Mouse (Mus musculus): ENCODE data around the gene Prelp.

DNA sequence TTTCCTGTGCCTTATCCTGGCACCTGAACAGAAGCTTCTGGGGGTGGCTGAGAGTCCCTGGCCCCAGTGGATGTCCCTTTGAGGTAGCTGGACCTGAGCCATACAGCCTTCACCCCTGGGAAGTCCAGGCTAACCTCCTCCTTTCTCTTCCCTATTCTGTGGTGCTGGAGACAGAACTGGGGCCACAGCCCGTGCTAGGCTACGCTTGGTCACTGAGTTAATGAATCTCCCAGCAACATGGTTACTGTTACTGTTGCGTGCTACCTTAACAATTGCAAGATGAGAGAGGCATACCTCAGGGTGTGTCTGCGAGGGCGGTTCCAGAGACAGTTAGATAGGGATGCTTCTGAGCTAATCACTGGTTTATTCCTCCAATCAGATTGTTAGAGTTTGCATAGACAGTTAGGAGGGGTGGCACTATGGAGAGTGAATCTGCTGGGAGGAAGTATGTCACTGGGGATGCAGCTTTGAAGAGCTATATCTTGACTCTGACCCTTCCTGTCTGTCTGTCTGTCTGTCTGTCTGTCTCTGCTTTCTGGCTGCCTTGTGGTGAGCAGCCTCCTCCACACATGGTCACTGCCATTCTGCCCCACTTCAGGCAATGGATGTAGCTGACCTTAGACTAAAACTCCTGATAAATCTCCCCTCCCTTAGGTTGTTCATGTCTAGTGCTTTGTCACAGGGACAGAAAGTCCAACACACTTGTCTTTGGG, 33.5 kb downstream of the Prelp start:
- TF ChIP-seq CTCF (IDR thresholded peaks at IDR 0.05; ENCODE audit: borderline replicate concordance, insufficient read depth, low read depth, low read length) (no peak), POLR2A (IDR thresholded peaks at IDR 0.05; ENCODE audit: borderline replicate concordance, insufficient read depth, low read length) (no peak)
